Mouse (Mus musculus) limb, embryonic 12.5 days (tissue): ENCODE data around the gene Utp14a. TPM values are rescaled to one million over a fixed set of nuclear protein-coding genes. Genes with fewer than 3 reads are reported as not detected.

Source experiments
- ATAC-seq: fragments of 200-750 bp; cut with Nextera tagmentation; 2 replicates; pipeline ENCODE4 v1.8.0; 2017; ENCODE audit warnings: low read depth, moderate TSS enrichment; ENCODE audit not compliant: insufficient number of reproducible peaks, insufficient read depth, low FRiP score, low TSS enrichment
- H3K27ac ChIP-seq: fragments of 300-500 bp; sonication (generic); 2 replicates; pipeline ENCODE4 v1.5.1; 2016; ENCODE audit warnings: mild to moderate bottlenecking, moderate library complexity
- H3K27me3 ChIP-seq: fragments of 300-500 bp; sonication (generic); 2 replicates; pipeline ENCODE4 v1.6.1; 2016; ENCODE audit warnings: mild to moderate bottlenecking, moderate library complexity
- H3K36me3 ChIP-seq: fragments of 300-500 bp; sonication (generic); 2 replicates; pipeline ENCODE4 v1.6.1; 2016; ENCODE audit warnings: mild to moderate bottlenecking, moderate library complexity
- H3K4me1 ChIP-seq: fragments of 300-500 bp; sonication (generic); replicated peaks from 2 replicates; pipeline ENCODE4 v1.6.1; 2016
- H3K4me2 ChIP-seq: fragments of 300-500 bp; sonication (generic); 2 replicates; pipeline ENCODE4 v1.6.1; 2016; ENCODE audit warnings: mild to moderate bottlenecking, moderate library complexity
- H3K4me3 ChIP-seq: fragments of 300-500 bp; sonication (generic); replicated peaks from 2 replicates; pipeline ENCODE4 v1.5.1; 2016; ENCODE audit warnings: mild to moderate bottlenecking
- H3K9ac ChIP-seq: fragments of 300-500 bp; sonication (generic); replicated peaks from 2 replicates; pipeline ENCODE4 v1.6.1; 2016; ENCODE audit warnings: mild to moderate bottlenecking, moderate library complexity
- H3K9me3 ChIP-seq: fragments of 300-500 bp; sonication (generic); 2 replicates; pipeline ENCODE4 v1.6.1; 2016; ENCODE audit warnings: mild to moderate bottlenecking, moderate library complexity
- WGBS: fragments of 180-500 bp; shearing (Covaris S2); methylation state at CpG from one replicate; pipeline ENCODE4 v1.1.7; 2016; 5-methylcytosine and 5-hydroxymethylcytosine counted together
- polyA plus RNA-seq: library from polyadenylated mRNA; unstranded; fragments of >200 nt; fragmentation: Nextera tagmentation; extraction: Ambion mirVana; gene quantifications from 2 replicates; pipeline ENCODE4 v1.2.1, GENCODE M21; 2016

The Utp14a gene
- polyA plus RNA-seq, 1 experiment from 2014 or later, result 23.7 TPM

DNA sequence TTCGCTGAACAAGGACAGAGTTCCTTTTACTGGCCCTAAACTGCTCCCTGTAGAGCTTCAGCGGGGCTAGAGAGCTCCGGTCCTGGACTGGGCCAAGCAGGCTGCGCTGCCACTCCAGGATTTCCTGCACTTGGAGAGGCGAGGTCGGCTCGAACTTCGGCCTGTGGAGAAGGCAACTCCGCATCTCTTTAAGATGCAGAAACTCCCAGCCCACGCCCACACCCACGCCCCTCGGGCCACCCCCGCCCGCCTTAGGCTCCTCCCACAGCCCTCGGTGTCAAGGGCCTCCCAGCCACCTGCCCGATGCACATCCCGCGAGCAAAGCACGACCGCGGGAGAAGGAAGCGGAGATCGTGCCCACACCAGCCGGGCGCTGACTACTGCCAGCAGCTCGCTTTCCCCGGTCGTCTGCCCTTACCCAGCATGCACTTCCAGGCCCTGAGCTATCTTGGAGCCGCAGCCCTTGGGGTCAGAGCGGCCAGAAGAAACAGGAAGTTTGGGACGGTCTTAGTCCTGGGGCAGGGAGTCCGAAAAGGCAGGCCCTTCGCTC lies 57.9 kb downstream of the Utp14a start:
- peak overlapping the region; percentile 52 for H3K9ac ChIP-seq
- H3K9me3 ChIP-seq, result no peaks in the 10 kb centered on the region
- H3K27ac ChIP-seq, result no peak overlapping the region
- peak; percentile 65; the same call in 1 of the 2 replicates for ATAC-seq
- peaks cover 6% of the 10 kb centered on the region; the same call in 1 of the 2 replicates for H3K4me1 ChIP-seq
- H3K4me2 ChIP-seq, result peak overlapping the region; percentile 58
- H3K4me3 ChIP-seq, result peak overlapping the region; percentile 41
- H3K36me3 ChIP-seq, result no peaks in the 10 kb centered on the region
- 13% methylated on average over 33 of the region's 33 CpGs for whole genome bisulfite sequencing
- peaks cover 23% of the 10 kb centered on the region for H3K27me3 ChIP-seq

GRCm38 (mm10) chrX:48317444-48317843 lies 60.8 kb downstream of the Utp14a start:
- Histone ChIP-seq H3K4me3 (no peak overlapping the region), H3K36me3 (no peaks in the 10 kb centered on the region), H3K9ac (no peak overlapping the region), H3K4me1 (peaks cover 4% of the 10 kb centered on the region; the same call in 1 of the 2 replicates), H3K27ac (no peak overlapping the region), H3K9me3 (no peaks in the 10 kb centered on the region), H3K4me2 (no peak overlapping the region), H3K27me3 (peaks cover 23% of the 10 kb centered on the region)
- ATAC-seq, result no peak
- WGBS, result 56% methylated on average over 3 of the region's 3 CpGs

DNA sequence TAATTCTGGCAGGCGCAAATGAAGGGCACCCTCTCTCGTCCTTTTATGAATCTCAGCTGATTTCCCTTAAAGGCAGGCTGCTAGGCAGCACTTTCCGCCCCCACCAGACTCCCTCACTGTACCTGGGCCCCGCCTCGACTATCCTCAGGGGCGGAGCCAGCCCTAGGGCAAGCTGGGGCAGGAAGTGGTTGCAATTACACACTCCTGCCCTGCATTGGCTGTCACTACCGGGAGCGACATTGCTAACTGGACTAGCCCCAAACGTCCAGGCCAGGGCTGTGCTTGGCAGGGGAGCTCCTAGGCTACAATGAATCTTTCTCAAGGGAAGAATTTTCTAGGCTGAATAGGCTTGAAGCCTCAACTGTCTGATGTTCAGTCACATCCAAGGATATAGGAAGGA lies 61.5 kb downstream of the Utp14a start:
- H3K27ac ChIP-seq, result no peak overlapping the region
- H3K4me2 ChIP-seq, result no peak overlapping the region
- no peak overlapping the region for H3K4me3 ChIP-seq
- peaks cover 23% of the 10 kb centered on the region for H3K27me3 ChIP-seq
- H3K4me1 ChIP-seq, result peaks cover 4% of the 10 kb centered on the region; the same call in 1 of the 2 replicates
- H3K36me3 ChIP-seq, result no peaks in the 10 kb centered on the region
- WGBS, result 18% methylated on average over 9 of the region's 9 CpGs
- H3K9me3 ChIP-seq, result no peaks in the 10 kb centered on the region
- ATAC-seq, result no peak
- H3K9ac ChIP-seq, result no peak overlapping the region

Other genes starting within 250 kb of the Utp14a start
- gene Apln, start 222.0 kb upstream of the Utp14a start, polyA plus RNA-seq, result 6.1 and 6.7 TPM in 2 replicates
- gene Xpnpep2, start 148.1 kb upstream of the Utp14a start, polyA plus RNA-seq, result 2.6 and 3.7 TPM in 2 replicates
- gene Sash3, start 110.4 kb upstream of the Utp14a start, polyA plus RNA-seq, result 0.93 and 1.3 TPM in 2 replicates
- gene Zdhhc9, start 48.0 kb upstream of the Utp14a start, polyA plus RNA-seq, result 3.9 and 5.0 TPM in 2 replicates
- gene Bcorl1, start 84.5 kb downstream of the Utp14a start, polyA plus RNA-seq, result 5.0 and 5.3 TPM in 2 replicates
- 2.6 and 2.7 TPM in 2 replicates for gene Elf4, start 206.3 kb downstream of the Utp14a start, polyA plus RNA-seq